Mouse (Mus musculus): Measurements from ENCODE around the gene Phgdh.

The Phgdh gene

GRCm38 (mm10) chr3:98339706-98340109 is at the start of gene Phgdh:
TSS of gene Phgdh (minus strand) at chr3:98339990.
- peak; percentile 83 for DNase-seq (ENCODE audit: low spot score)

DNA sequence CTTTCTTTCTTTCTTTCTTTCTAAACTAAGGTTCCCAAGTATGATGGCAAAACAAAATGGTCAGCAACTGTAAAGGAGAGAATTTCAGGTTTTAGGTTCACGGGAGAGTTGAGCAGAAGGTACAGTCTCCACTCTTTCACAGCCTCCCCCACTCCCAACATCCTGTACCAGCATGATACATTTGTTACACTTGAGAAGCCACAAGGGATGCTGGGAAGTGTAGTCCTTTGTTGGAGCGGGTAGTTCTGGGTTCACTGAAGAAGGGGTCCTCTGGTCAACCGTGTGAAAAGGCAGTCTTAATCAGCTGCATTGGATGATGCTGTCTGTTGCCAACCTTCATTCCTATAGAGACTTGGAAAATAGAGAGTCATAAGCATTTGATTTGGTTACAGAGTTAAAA is 49.5 kb upstream of the Phgdh start:
- no peak for DNase-seq (ENCODE audit: low spot score)

- peak; percentile 34 for DNase-seq (ENCODE audit: low spot score)
Observed at GRCm38 (mm10) chr3:98387756-98388155, 48.0 kb upstream of the Phgdh start.

GRCm38 (mm10) chr3:98387086-98387485 is 47.3 kb upstream of the Phgdh start:
- peak; percentile 23 for DNase-seq (ENCODE audit: low spot score)

DNA sequence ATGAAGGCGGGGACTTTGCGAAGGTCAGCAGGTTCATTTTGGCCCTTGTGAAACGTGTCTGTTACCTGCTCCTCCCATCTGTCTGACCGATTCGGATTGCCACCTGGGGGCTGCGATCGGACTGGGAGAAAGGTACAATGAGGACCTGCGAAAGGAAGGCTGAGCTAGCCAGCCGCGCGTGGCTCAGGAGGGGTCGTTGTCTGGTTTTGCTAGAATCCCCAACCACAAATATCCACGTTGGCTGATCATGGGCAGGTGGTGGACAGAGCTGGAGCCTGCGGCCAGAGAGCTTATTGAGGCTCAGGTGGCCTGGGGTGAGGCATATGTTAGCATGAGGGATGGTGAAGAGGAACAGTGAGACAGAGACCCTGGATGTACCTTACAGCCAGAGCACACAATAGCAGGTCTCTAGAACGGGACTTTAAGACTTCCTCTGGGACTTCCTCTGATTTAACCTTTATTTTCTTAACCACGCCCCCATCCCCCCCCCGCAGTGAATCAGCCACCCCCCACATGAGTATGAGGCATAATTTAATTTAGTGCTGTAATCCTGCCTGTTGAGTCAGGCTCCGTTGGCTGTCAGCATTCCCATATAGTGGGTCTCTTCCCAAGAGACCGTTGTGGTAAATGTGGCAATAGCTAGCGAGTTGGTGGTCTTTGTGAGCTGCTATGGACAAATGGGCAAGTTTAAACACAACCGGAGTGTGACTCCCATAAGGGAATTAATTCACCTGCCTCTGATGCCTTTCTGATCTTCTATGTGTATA is 43.4 kb upstream of the Phgdh start:
- DNase-seq (ENCODE audit: low spot score): no peak

GRCm38 (mm10) chr3:98382246-98382939 is 42.6 kb upstream of the Phgdh start, which contains the start of gene Zfp697:
TSS of gene Zfp697 (plus strand) at chr3:98382461.
- peak; percentile 78 for DNase-seq (ENCODE audit: low spot score)

- DNase-seq (ENCODE audit: low spot score): no peak
Observed at GRCm38 (mm10) chr3:98381677-98382245, 42.0 kb upstream of the Phgdh start.

- peak; percentile 33 for DNase-seq (ENCODE audit: low spot score)
Observed at GRCm38 (mm10) chr3:98379236-98379635, 39.4 kb upstream of the Phgdh start.

DNA sequence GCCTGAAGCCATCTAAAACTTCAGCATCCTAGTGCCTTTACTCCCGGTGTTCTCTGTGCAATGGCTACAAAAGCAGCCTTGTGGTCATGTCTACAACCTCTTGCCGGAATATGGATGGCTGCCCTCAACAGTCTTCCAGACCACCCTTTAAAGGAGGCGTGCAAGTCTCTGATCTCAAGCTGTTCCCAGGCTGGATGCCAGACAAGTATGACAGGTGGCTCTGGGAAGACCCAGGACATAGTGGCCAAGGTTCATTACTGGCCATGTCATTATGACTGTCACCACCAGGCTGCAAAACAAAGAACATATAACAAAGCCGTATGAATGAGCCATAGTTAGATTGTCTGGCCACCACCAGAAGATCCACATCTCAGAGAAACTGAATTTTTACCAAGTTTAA is 38.5 kb upstream of the Phgdh start:
- peak; percentile 31 for DNase-seq (ENCODE audit: low spot score)

GRCm38 (mm10) chr3:98374980-98375379 is 35.2 kb upstream of the Phgdh start:
- DNase-seq (ENCODE audit: low spot score): no peak

GRCm38 (mm10) chr3:98374062-98374719 is 34.4 kb upstream of the Phgdh start:
- no peak for DNase-seq (ENCODE audit: low spot score)

DNA sequence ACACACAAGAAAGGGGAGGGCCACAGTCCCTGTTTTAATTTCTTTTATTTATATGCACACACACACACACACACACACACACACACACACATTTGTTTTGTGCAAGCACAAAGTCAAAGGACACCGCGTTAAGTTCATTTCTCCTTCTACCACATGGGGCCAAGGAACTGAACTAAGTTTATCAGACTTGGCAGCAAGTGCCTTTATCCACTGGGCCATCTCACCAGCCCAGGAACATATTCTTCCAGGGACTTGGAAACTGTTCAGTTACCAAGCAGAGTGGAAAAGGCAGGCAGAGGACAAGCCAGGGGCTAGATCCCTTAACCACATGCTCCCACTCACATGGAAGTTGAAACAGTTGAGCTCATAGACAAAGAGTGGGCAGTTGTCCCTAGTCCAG is 29.0 kb upstream of the Phgdh start:
- no peak for DNase-seq (ENCODE audit: low spot score)

GRCm38 (mm10) chr3:98368283-98368682 is 28.5 kb upstream of the Phgdh start:
- no peak for DNase-seq (ENCODE audit: low spot score)

- no peak for DNase-seq (ENCODE audit: low spot score)
Observed at GRCm38 (mm10) chr3:98366823-98367222, 27.0 kb upstream of the Phgdh start.

DNA sequence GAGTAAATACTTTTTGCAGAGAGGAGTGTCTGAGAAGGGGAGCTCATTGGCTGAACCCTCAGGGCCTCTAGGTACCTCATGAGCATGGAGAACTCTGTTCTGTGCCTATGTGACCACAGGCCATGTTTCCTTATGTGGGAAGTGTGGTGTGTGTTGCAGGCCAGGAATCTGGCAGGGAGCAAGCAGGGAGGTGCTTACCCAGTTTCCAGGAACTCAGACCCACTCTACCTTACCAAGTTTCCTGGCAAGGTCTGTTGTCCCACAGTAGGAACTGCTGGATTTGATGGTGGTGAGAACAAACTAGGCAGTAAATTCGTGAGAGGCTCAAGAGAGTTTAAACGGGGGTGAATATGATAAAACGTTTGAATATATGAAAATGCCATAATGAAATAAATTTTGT is 26.3 kb upstream of the Phgdh start:
- no peak for DNase-seq (ENCODE audit: low spot score)

DNA sequence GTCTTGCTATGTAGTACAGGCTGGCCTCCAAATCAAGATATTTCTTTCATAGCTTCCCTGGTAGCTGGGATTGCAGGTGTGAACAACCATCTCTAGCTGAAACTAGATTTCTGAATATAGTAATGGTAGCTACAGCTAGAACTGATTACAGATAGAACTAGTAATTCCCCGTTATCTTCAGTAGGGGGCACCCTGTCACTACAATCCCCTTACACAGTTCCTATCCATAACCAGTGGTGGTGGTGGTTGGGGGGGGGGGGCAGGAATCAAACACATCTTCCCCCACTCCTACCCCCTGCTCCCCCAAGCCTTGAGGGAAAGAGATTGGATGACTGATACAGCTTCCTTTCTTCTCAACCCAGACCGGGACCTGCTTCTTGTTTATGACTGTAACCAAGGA is 23.0 kb upstream of the Phgdh start:
- DNase-seq (ENCODE audit: low spot score): no peak

GRCm38 (mm10) chr3:98356632-98357370 is 17.0 kb upstream of the Phgdh start:
- DNase-seq (ENCODE audit: low spot score): no peak

DNA sequence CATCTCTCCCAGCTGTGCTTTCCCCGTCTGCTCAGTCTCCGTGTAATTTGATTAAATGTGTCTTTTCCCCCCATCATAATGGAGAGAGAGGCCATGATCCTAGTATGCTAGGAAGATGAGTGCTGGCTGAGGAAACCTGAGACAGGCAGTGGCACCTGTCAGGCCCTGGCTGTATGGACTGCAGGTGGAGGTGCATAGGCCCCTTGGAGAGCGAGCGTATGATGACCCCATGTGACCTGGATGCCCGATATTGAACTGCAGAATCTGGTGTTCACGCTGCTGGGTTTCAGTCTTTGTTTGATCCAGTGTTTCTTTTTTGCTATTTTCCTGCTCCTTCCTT is 16.2 kb upstream of the Phgdh start:
- DNase-seq (ENCODE audit: low spot score): no peak

GRCm38 (mm10) chr3:98355344-98356025 is 15.7 kb upstream of the Phgdh start:
- DNase-seq (ENCODE audit: low spot score): no peak

GRCm38 (mm10) chr3:98353892-98354291 is 14.1 kb upstream of the Phgdh start:
- peak; percentile 88 for DNase-seq (ENCODE audit: low spot score)

GRCm38 (mm10) chr3:98348705-98349104 is 8.9 kb upstream of the Phgdh start:
- no peak for DNase-seq (ENCODE audit: low spot score)

Data from testis, postnatal 10 days (tissue).